Mouse (Mus musculus) stomach, embryonic 16.5 days (tissue): ENCODE measurements around the gene Atp8a2. TPM values are rescaled to one million over a fixed set of nuclear protein-coding genes. Genes with fewer than 3 reads are reported as not detected.
A peak's percentile ranks its signal among the peaks of the same experiment; 100 is the strongest.
"Not testable (repeated sequence)": the region's sequence is repeated elsewhere in the genome, so short reads cannot be mapped to it uniquely, and the experiment has no call there.

ENCODE experiments used
- ATAC-seq: fragments of 200-750 bp; cut with Nextera tagmentation; 2 replicates; pipeline ENCODE4 v1.8.0; 2017; ENCODE audit warnings: moderate number of reproducible peaks, moderate TSS enrichment; ENCODE audit not compliant: insufficient read depth, low FRiP score
- H3K27ac ChIP-seq: fragments of 300-500 bp; sonication (generic); 2 replicates; pipeline ENCODE4 v1.5.1; 2014; ENCODE audit warnings: low read length
- H3K27me3 ChIP-seq: fragments of 300-500 bp; sonication (generic); 2 replicates; pipeline ENCODE4 v1.6.1; 2014; ENCODE audit warnings: low read length, control low read depth, mixed read lengths; ENCODE audit not compliant: control insufficient read depth, insufficient read depth
- H3K36me3 ChIP-seq: fragments of 300-500 bp; sonication (generic); 2 replicates; pipeline ENCODE4 v1.6.1; 2014; ENCODE audit warnings: low read length; ENCODE audit not compliant: control insufficient read depth, insufficient read depth
- H3K4me1 ChIP-seq: fragments of 300-500 bp; sonication (generic); 2 replicates; pipeline ENCODE4 v1.6.1; 2014; ENCODE audit warnings: low read length, control low read depth, mixed read lengths; ENCODE audit not compliant: control insufficient read depth, insufficient read depth
- H3K4me2 ChIP-seq: fragments of 300-500 bp; sonication (generic); 2 replicates; pipeline ENCODE4 v1.6.1; 2014; ENCODE audit warnings: low read depth, low read length, mixed read lengths
- H3K4me3 ChIP-seq: fragments of 300-500 bp; sonication (generic); replicated peaks from 2 replicates; pipeline ENCODE4 v1.5.1; 2014; ENCODE audit warnings: mild to moderate bottlenecking, low read length
- H3K9ac ChIP-seq: fragments of 300-500 bp; sonication (generic); 2 replicates; pipeline ENCODE4 v1.6.1; 2014; ENCODE audit warnings: low read length
- H3K9me3 ChIP-seq: fragments of 300-500 bp; sonication (generic); replicated peaks from 2 replicates; pipeline ENCODE4 v1.6.1; 2016; ENCODE audit warnings: low read length, control low read depth; ENCODE audit not compliant: control insufficient read depth
- WGBS: fragments of 180-500 bp; shearing (Covaris S2); extraction: QIAGEN DNeasy Blood & Tissue Kit; methylation state at CpG from one replicate; pipeline ENCODE4 v1.1.7; 2014; 5-methylcytosine and 5-hydroxymethylcytosine counted together
- polyA plus RNA-seq: library from polyadenylated mRNA; unstranded; fragments of >200 nt; fragmentation: Nextera tagmentation; extraction: Ambion mirVana; gene quantifications from 2 replicates; pipeline ENCODE4 v1.2.1, GENCODE M21; 2015

Gene Atp8a2
- polyA plus RNA-seq, 1 experiment from 2014 or later: 5.4 TPM

GRCm38 (mm10) chr14:59627142-59627680 is 569.8 kb downstream of the Atp8a2 start:
- Histone ChIP-seq H3K4me1 (peaks cover 7% of the 10 kb centered on the region; the same call in 1 of the 2 replicates), H3K9me3 (no peaks in the 10 kb centered on the region), H3K4me2 (peak overlapping the region; percentile 79), H3K36me3 (no peaks in the 10 kb centered on the region), H3K4me3 (peak overlapping the region; percentile 64), H3K27me3 (peaks cover 7% of the 10 kb centered on the region; the same call in 1 of the 2 replicates), H3K9ac (peak overlapping the region; percentile 56; the same call in 1 of the 2 replicates), H3K27ac (no peak overlapping the region)
- no peak for ATAC-seq
- 39% methylated on average over 9 of the region's 9 CpGs for whole genome bisulfite sequencing

GRCm38 (mm10) chr14:59626711-59627110 is 570.3 kb downstream of the Atp8a2 start:
- no peak for ATAC-seq
- Histone ChIP-seq H3K27ac (no peak overlapping the region), H3K27me3 (peaks cover 8% of the 10 kb centered on the region; the same call in 1 of the 2 replicates), H3K4me2 (peak overlapping the region; percentile 79), H3K9ac (peak overlapping the region; percentile 73), H3K9me3 (no peaks in the 10 kb centered on the region), H3K4me3 (peak overlapping the region; percentile 64), H3K36me3 (no peaks in the 10 kb centered on the region), H3K4me1 (peaks cover 7% of the 10 kb centered on the region; the same call in 1 of the 2 replicates)
- 30% methylated on average over 8 of the region's 8 CpGs for WGBS

- Histone ChIP-seq H3K27ac (peak overlapping the region; percentile 67), H3K4me2 (peak overlapping the region; percentile 79), H3K4me3 (peak overlapping the region; percentile 64), H3K4me1 (peaks cover 7% of the 10 kb centered on the region; the same call in 1 of the 2 replicates), H3K9me3 (no peaks in the 10 kb centered on the region), H3K9ac (peak overlapping the region; percentile 73), H3K27me3 (peaks cover 8% of the 10 kb centered on the region; the same call in 1 of the 2 replicates), H3K36me3 (no peaks in the 10 kb centered on the region)
- under 1% methylated on average over 51 of the region's 51 CpGs for WGBS
- 0 out of 2 replicates have a peak, but pooled peaks have one; percentile 30 for ATAC-seq
These were observed 571.1 kb downstream of the Atp8a2 start for GRCm38 (mm10) chr14:59625806-59626364.

- peak within 1 kb of the TSS; percentile 73 for H3K9ac ChIP-seq
- peak within 1 kb of the TSS; percentile 67 for H3K27ac ChIP-seq
- peaks cover 7% of the 10 kb centered on the region; the same call in 1 of the 2 replicates for H3K4me1 ChIP-seq
- peak within 1 kb of the TSS; percentile 79 for H3K4me2 ChIP-seq
- peaks cover 8% of the 10 kb centered on the region; the same call in 1 of the 2 replicates for H3K27me3 ChIP-seq
- H3K36me3 ChIP-seq: no peaks in the 10 kb centered on the region
- peak within 1 kb of the TSS; percentile 64 for H3K4me3 ChIP-seq
- peak; percentile 90 for ATAC-seq
- H3K9me3 ChIP-seq: no peaks in the 10 kb centered on the region
- under 1% methylated on average over 65 of the region's 65 CpGs for WGBS
These were observed 571.7 kb downstream of the Atp8a2 start, which contains the start of gene Shisa2 for GRCm38 (mm10) chr14:59625158-59625805. Gene Shisa2, plus strand, starts transcription at chr14:59625308.

- no peak overlapping the region for H3K4me2 ChIP-seq
- H3K36me3 ChIP-seq: no peaks in the 10 kb centered on the region
- peaks cover 7% of the 10 kb centered on the region; the same call in 1 of the 2 replicates for H3K4me1 ChIP-seq
- peaks cover 8% of the 10 kb centered on the region; the same call in 1 of the 2 replicates for H3K27me3 ChIP-seq
- no peaks in the 10 kb centered on the region for H3K9me3 ChIP-seq
- no peak overlapping the region for H3K9ac ChIP-seq
- WGBS: 40% methylated on average over 9 of the region's 9 CpGs
- no peak for ATAC-seq
- H3K4me3 ChIP-seq: no peak overlapping the region
- no peak overlapping the region for H3K27ac ChIP-seq
These were observed 572.6 kb downstream of the Atp8a2 start for GRCm38 (mm10) chr14:59624326-59624885.

GRCm38 (mm10) chr14:59616802-59617201 is 580.2 kb downstream of the Atp8a2 start:
- no peak overlapping the region for H3K27ac ChIP-seq
- no peaks in the 10 kb centered on the region for H3K9me3 ChIP-seq
- no peak for ATAC-seq
- H3K36me3 ChIP-seq: no peaks in the 10 kb centered on the region
- 52% methylated on average over 7 of the region's 7 CpGs for WGBS
- H3K9ac ChIP-seq: no peak overlapping the region
- H3K27me3 ChIP-seq: no peaks in the 10 kb centered on the region
- no peaks in the 10 kb centered on the region for H3K4me1 ChIP-seq
- H3K4me2 ChIP-seq: no peak overlapping the region
- H3K4me3 ChIP-seq: no peak overlapping the region

- not testable (repeated sequence) for H3K9me3 ChIP-seq, H3K4me1 ChIP-seq, H3K27ac ChIP-seq, H3K9ac ChIP-seq, H3K27me3 ChIP-seq, H3K4me3 ChIP-seq, ATAC-seq, H3K36me3 ChIP-seq, H3K4me2 ChIP-seq
- 79% methylated on average over 3 of the region's 3 CpGs for WGBS
These were observed 582.8 kb downstream of the Atp8a2 start for GRCm38 (mm10) chr14:59614149-59614548.

- Histone ChIP-seq H3K36me3 (no peaks in the 10 kb centered on the region), H3K4me2 (no peak overlapping the region), H3K27me3 (no peaks in the 10 kb centered on the region), H3K9me3 (no peaks in the 10 kb centered on the region), H3K9ac (no peak overlapping the region), H3K4me3 (no peak overlapping the region), H3K27ac (no peak overlapping the region), H3K4me1 (no peaks in the 10 kb centered on the region)
- WGBS: 44% methylated on average over 14 of the region's 14 CpGs
- no peak for ATAC-seq
These were observed 583.9 kb downstream of the Atp8a2 start for GRCm38 (mm10) chr14:59612920-59613625.
